In genomic region chr9:46243122-46243521, GRCm38 (mm10) we compare ENCODE assay signal across 22 mouse cellular contexts. TPM values are rescaled to one million over a fixed set of nuclear protein-coding genes. Genes with fewer than 3 reads are reported as not detected.
DNase-seq lines count a peak whose midpoint lies in the region; ATAC-seq and TF ChIP-seq lines count a peak whose summit lies in the region.
"Had no signal": no experiment of that assay in that cellular context is flagged by ENCODE, and none has a peak within 500 bp of the region (broad histone marks: within the 10 kb centered on the region; RNA-seq: fewer than 3 reads in every experiment).

No protein-coding gene starts in this region.

- 51% methylated on average over 4 of the region's 4 CpGs for WGBS in heart, embryonic 13.5 days
- WGBS in heart, adult 2 months = 42% methylated on average over 4 of the region's 4 CpGs
- WGBS in intestine, postnatal 0 days = 50% methylated on average over 4 of the region's 4 CpGs

- TF ChIP-seq CTCF in heart, adult 2 months (IDR thresholded peaks at IDR 0.05) = no peak
- TF ChIP-seq CTCF in intestine, postnatal 0 days (IDR thresholded peaks at IDR 0.05; ENCODE audit: low read depth) = no peak

- no peak for TF ChIP-seq POLR2A in heart, adult 2 months (IDR thresholded peaks at IDR 0.05; ENCODE audit: insufficient read depth, low read depth, low read length)

- H3K36me3 ChIP-seq in heart, embryonic 13.5 days = no peaks in the 10 kb centered on the region
- H3K36me3 ChIP-seq in heart, adult 2 months (ENCODE audit: control insufficient read depth, insufficient read depth, low read length) = no peaks in the 10 kb centered on the region
- H3K36me3 ChIP-seq in intestine, postnatal 0 days (ENCODE audit: control insufficient read depth, insufficient read depth) = peaks cover 6% of the 10 kb centered on the region; the same call in 1 of the 2 replicates
- H3K36me3 ChIP-seq: forebrain, embryonic 15.5 days; hindbrain, embryonic 12.5 days had no signal

- H3K27ac ChIP-seq in heart, embryonic 13.5 days (replicated peaks) = 0 out of 2 replicates have a peak overlapping the region, but pooled peaks have one; percentile 15
- H3K27ac ChIP-seq in heart, adult 2 months = no peak overlapping the region
- H3K27ac ChIP-seq in intestine, postnatal 0 days (ENCODE audit: low read depth, low read length) = peak overlapping the region; percentile 95
- H3K27ac ChIP-seq: forebrain, embryonic 15.5 days; hindbrain, embryonic 12.5 days had no signal

- peaks cover 13% of the 10 kb centered on the region for H3K4me1 ChIP-seq in heart, embryonic 13.5 days
- no peaks in the 10 kb centered on the region for H3K4me1 ChIP-seq in heart, adult 2 months (ENCODE audit: control insufficient read depth, insufficient read depth, low read length)
- H3K4me1 ChIP-seq in intestine, postnatal 0 days (replicated peaks; ENCODE audit: control insufficient read depth, insufficient read depth, low read length) = 0 out of 2 replicates have a peak, but pooled peaks cover 2% of the 10 kb centered on the region
- H3K4me1 ChIP-seq: forebrain, embryonic 15.5 days; hindbrain, embryonic 12.5 days had no signal

- no peak for ATAC-seq in heart, embryonic 13.5 days (ENCODE audit: extremely low read depth, insufficient number of reproducible peaks, low FRiP score, low TSS enrichment)
- ATAC-seq in intestine, postnatal 0 days = peak; percentile 13
- ATAC-seq: forebrain, embryonic 15.5 days; hindbrain, embryonic 16.5 days; inflammation-experienced regulatory T-cells, adult 6 months had no signal

- TF ChIP-seq EP300 in heart, adult 2 months (IDR thresholded peaks at IDR 0.05; ENCODE audit: insufficient read depth, low read depth, low read length) = no peak

- 0 out of 2 replicates have a peak, but pooled peaks cover 3% of the 10 kb centered on the region for H3K27me3 ChIP-seq in heart, embryonic 13.5 days (replicated peaks)
- H3K27me3 ChIP-seq in heart, adult 2 months (ENCODE audit: control insufficient read depth, insufficient read depth, low read length) = no peaks in the 10 kb centered on the region
- no peaks in the 10 kb centered on the region for H3K27me3 ChIP-seq in intestine, postnatal 0 days (replicated peaks; ENCODE audit: control insufficient read depth, insufficient read depth, low read length)

- no peaks in the 10 kb centered on the region for H3K9me3 ChIP-seq in heart, embryonic 13.5 days
- H3K9me3 ChIP-seq in intestine, postnatal 0 days (ENCODE audit: control insufficient read depth) = no peaks in the 10 kb centered on the region
- H3K9me3 ChIP-seq: forebrain, embryonic 15.5 days; hindbrain, embryonic 12.5 days had no signal

- intact Hi-C loops in heart, adult 2 months (cut with DNase I) = no loop called here

- H3K4me3 ChIP-seq in heart, embryonic 13.5 days = no peak overlapping the region
- H3K4me3 ChIP-seq in heart, adult 2 months = no peak overlapping the region
- H3K4me3 ChIP-seq in intestine, postnatal 0 days (ENCODE audit: low read depth, low read length) = peak overlapping the region; percentile 42
- H3K4me3 ChIP-seq: forebrain, embryonic 15.5 days; hindbrain, embryonic 12.5 days had no signal

- DNase-seq in heart, adult 2 months = no peak
- DNase-seq in ovary, postnatal 36 days (ENCODE audit: low spot score) = peak; percentile 39
- DNase-seq in ovary, postnatal 10 days (ENCODE audit: low spot score) = no peak
- DNase-seq in testis, postnatal 14 days (ENCODE audit: low spot score) = no peak
- DNase-seq in testis, postnatal 10 days (ENCODE audit: low spot score) = no peak
- DNase-seq: adrenal gland, adult 2 months; adrenal gland, postnatal 25 days; cerebellum, adult 18-20 months; cerebellum, adult 9-11 months; cerebellum, postnatal 36 days; heart, postnatal 4 days had no signal

- H3K9ac ChIP-seq in heart, embryonic 13.5 days = peak overlapping the region; percentile 40; the same call in 1 of the 2 replicates
- H3K9ac ChIP-seq in heart, adult 2 months (ENCODE audit: low read depth, low read length) = no peak overlapping the region
- peak overlapping the region; percentile 80 for H3K9ac ChIP-seq in intestine, postnatal 0 days (ENCODE audit: low read depth, low read length)
- H3K9ac ChIP-seq: forebrain, embryonic 15.5 days; hindbrain, embryonic 12.5 days had no signal

- peak overlapping the region; percentile 28; the same call in 1 of the 2 replicates for H3K4me2 ChIP-seq in heart, embryonic 13.5 days
- H3K4me2 ChIP-seq in intestine, postnatal 0 days (replicated peaks; ENCODE audit: low read depth) = peak overlapping the region; percentile 46
- H3K4me2 ChIP-seq: forebrain, embryonic 15.5 days; hindbrain, embryonic 12.5 days had no signal

- H3K79me2 ChIP-seq in heart, adult 2 months (replicated peaks; ENCODE audit: control insufficient read depth, insufficient read depth, low read length) = no peaks in the 10 kb centered on the region

RNA-seq across cellular contexts. Expression of gene Apoa4, which starts 2.6 kb away (rescaled TPM):
- polyA plus RNA-seq in heart, embryonic 13.5 days (2015; fragmentation: Nextera tagmentation; extraction: Ambion mirVana) = not detected in 2 replicates
- not detected for total RNA-seq in heart, adult 2 months (2021)
- 0.09 and 0.10 TPM in 2 replicates for polyA plus RNA-seq in heart, adult 2 months (2012; rRNA removed)
- 27,935 and 31,935 TPM in 2 replicates for polyA plus RNA-seq in intestine, postnatal 0 days (2015; fragmentation: Nextera tagmentation; extraction: Ambion mirVana)
- total RNA-seq: adrenal gland, postnatal 25 days; ES-E14; gastrocnemius, adult 8-10 months; heart, postnatal 4 days had no signal
- polyA plus RNA-seq: forebrain, embryonic 11.5 days; forebrain, embryonic 15.5 days; heart, postnatal 0 days; hindbrain, embryonic 12.5 days; hindbrain, embryonic 16.5 days; inflammation-experienced regulatory T-cells, adult 6 months had no signal

RNA-seq across cellular contexts. Expression of gene Apoc3, which starts 7.7 kb away (rescaled TPM):
- polyA plus RNA-seq in heart, embryonic 13.5 days (2015; fragmentation: Nextera tagmentation; extraction: Ambion mirVana) = not detected in 2 replicates
- total RNA-seq in heart, adult 2 months (2021) = not detected
- 1.4 and 3.3 TPM in 2 replicates for polyA plus RNA-seq in heart, adult 2 months (2012; rRNA removed)
- polyA plus RNA-seq in intestine, postnatal 0 days (2015; fragmentation: Nextera tagmentation; extraction: Ambion mirVana) = 8,073 and 8,903 TPM in 2 replicates
- total RNA-seq: ES-E14; gastrocnemius, postnatal 4 days; heart, postnatal 4 days had no signal
- polyA plus RNA-seq: forebrain, embryonic 11.5 days; forebrain, embryonic 15.5 days; heart, postnatal 0 days; hindbrain, embryonic 12.5 days; hindbrain, embryonic 16.5 days; inflammation-experienced regulatory T-cells, adult 6 months had no signal

RNA-seq across cellular contexts. Expression of gene Apoa1, which starts 14.7 kb away (rescaled TPM):
- 11.2 and 68.6 TPM in 2 replicates for polyA plus RNA-seq in heart, embryonic 13.5 days (2015; fragmentation: Nextera tagmentation; extraction: Ambion mirVana)
- not detected for total RNA-seq in heart, adult 2 months (2021)
- 0.51 and 2.3 TPM in 2 replicates for polyA plus RNA-seq in heart, adult 2 months (2012; rRNA removed)
- polyA plus RNA-seq in intestine, postnatal 0 days (2015; fragmentation: Nextera tagmentation; extraction: Ambion mirVana) = 28,401 and 28,927 TPM in 2 replicates
- polyA plus RNA-seq: inflammation-experienced regulatory T-cells, adult 6 months had no signal

RNA-seq across cellular contexts. Expression of gene Apoa5, which starts 25.3 kb away (rescaled TPM):
- not detected in 2 replicates for polyA plus RNA-seq in heart, embryonic 13.5 days (2015; fragmentation: Nextera tagmentation; extraction: Ambion mirVana)
- total RNA-seq in heart, adult 2 months (2021) = not detected
- polyA plus RNA-seq in heart, adult 2 months (2012; rRNA removed) = 0.47 TPM in 1 of 2 replicates, not detected in the other
- 0.56 and 0.64 TPM in 2 replicates for polyA plus RNA-seq in intestine, postnatal 0 days (2015; fragmentation: Nextera tagmentation; extraction: Ambion mirVana)
- total RNA-seq: adrenal gland, postnatal 25 days; heart, postnatal 4 days had no signal
- polyA plus RNA-seq: forebrain, embryonic 11.5 days; forebrain, embryonic 15.5 days; heart, postnatal 0 days; hindbrain, embryonic 16.5 days; inflammation-experienced regulatory T-cells, adult 6 months had no signal

RNA-seq across cellular contexts. Expression of gene Zpr1, which starts 29.7 kb away (rescaled TPM):
- 33.4 and 36.2 TPM in 2 replicates for polyA plus RNA-seq in heart, embryonic 13.5 days (2015; fragmentation: Nextera tagmentation; extraction: Ambion mirVana)
- 10 to 100 TPM; 19.8 to 21.4 TPM for total RNA-seq in heart, adult 2 months (2021)
- 12.0 and 15.1 TPM in 2 replicates for polyA plus RNA-seq in heart, adult 2 months (2012; rRNA removed)
- 21.6 and 24.4 TPM in 2 replicates for polyA plus RNA-seq in intestine, postnatal 0 days (2015; fragmentation: Nextera tagmentation; extraction: Ambion mirVana)

Comparison
In these comparisons a context has a peak if more than half of its experiments do, and no peak if none do; other contexts are left out.
1. RNA of gene Apoa4, which starts 2.6 kb away (polyA plus RNA-seq): 27,935 to 31,935 TPM in intestine, postnatal 0 days; 0.09 to 0.10 TPM in heart, adult 2 months and not detected in heart, embryonic 13.5 days; every median in the first group is over 1,000 times any median in the second.
2. RNA of gene Apoc3, which starts 7.7 kb away (polyA plus RNA-seq): 8,073 to 8,903 TPM in intestine, postnatal 0 days; 1.4 to 3.3 TPM in heart, adult 2 months and not detected in heart, embryonic 13.5 days; every median in the first group is over 1,000 times any median in the second.
3. RNA of gene Apoa1, which starts 14.7 kb away (polyA plus RNA-seq): 28,401 to 28,927 TPM in intestine, postnatal 0 days; 11.2 to 68.6 TPM in heart, embryonic 13.5 days and 0.51 to 2.3 TPM in heart, adult 2 months; every median in the first group is over 100 times any median in the second.